Mouse (Mus musculus): ENCODE data around the gene Chek1. TPM values are rescaled to one million over a fixed set of nuclear protein-coding genes. Genes with fewer than 3 reads are reported as not detected.

Chek1 gene
- polyA plus RNA-seq, 1 experiment from 2014 or later, result 16.6 TPM

DNA sequence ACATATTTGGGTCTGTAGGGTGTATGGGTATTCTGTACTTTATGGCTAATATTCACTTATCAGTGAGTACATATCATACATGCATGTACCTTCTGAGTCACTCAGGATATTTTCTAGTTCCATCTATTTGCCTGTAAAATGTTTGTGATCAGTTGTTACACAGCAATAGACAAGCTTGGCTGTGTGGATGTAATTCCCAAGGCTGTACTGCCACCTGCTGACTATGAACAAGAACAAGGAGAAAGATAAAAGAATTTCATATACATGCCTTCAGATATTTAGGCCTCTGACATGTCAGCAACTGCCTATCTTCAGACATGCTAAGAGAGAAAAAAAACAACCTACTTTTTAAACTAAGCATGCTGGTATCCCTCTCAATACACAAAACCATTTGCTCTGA lies 39.5 kb downstream of the Chek1 start:
- no peak for ATAC-seq
- Histone ChIP-seq H3K27me3 (no peaks in the 10 kb centered on the region), H3K9ac (replicated peaks) (no peak overlapping the region), H3K9me3 (no peaks in the 10 kb centered on the region), H3K4me3 (replicated peaks) (no peak overlapping the region), H3K27ac (no peak overlapping the region), H3K36me3 (no peaks in the 10 kb centered on the region), H3K4me1 (replicated peaks) (no peaks in the 10 kb centered on the region), H3K4me2 (replicated peaks) (no peak overlapping the region)

DNA sequence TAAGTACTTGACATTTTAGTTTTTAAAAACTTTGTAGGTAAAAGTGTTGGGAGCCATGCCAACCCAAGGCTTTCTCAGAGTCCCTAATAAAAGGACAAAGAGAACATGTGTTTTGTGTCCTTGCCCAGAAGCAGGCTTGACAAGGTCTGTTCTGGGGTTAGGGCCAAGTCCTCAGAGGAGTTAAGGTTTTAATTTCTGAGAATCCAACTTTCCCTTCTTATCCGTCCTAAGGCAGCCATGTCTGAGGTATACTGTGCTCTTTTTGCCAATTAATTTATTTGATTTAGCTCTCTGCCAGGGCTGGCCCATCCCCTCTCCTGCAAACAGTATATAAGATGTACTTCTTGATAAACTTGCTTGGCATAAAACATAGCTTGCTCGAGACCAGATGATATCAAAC lies 45.4 kb downstream of the Chek1 start:
- Histone ChIP-seq H3K4me3 (replicated peaks) (no peak overlapping the region), H3K9me3 (no peaks in the 10 kb centered on the region), H3K4me1 (replicated peaks) (no peaks in the 10 kb centered on the region), H3K4me2 (replicated peaks) (no peak overlapping the region), H3K27me3 (no peaks in the 10 kb centered on the region), H3K36me3 (no peaks in the 10 kb centered on the region), H3K9ac (replicated peaks) (no peak overlapping the region), H3K27ac (no peak overlapping the region)
- no peak for ATAC-seq
- WGBS, result 87% methylated on average over 2 of the region's 2 CpGs

Other genes with a start within 250 kb of the Chek1 start
- not detected in 2 replicates for gene Gm5615, start 185.1 kb downstream of the Chek1 start, polyA plus RNA-seq (2015; fragmentation: Nextera tagmentation; extraction: Ambion mirVana)
- gene Gm17689, start 144.4 kb downstream of the Chek1 start, polyA plus RNA-seq (2015; fragmentation: Nextera tagmentation; extraction: Ambion mirVana), result not detected in 2 replicates
- gene A630095E13Rik, start 83.7 kb downstream of the Chek1 start, polyA plus RNA-seq (2015; fragmentation: Nextera tagmentation; extraction: Ambion mirVana), result not detected in 2 replicates
- not detected in 2 replicates for gene Acrv1, start 33.8 kb downstream of the Chek1 start, polyA plus RNA-seq (2015; fragmentation: Nextera tagmentation; extraction: Ambion mirVana)
- gene Stt3a, start 40.6 kb upstream of the Chek1 start, polyA plus RNA-seq (2015; fragmentation: Nextera tagmentation; extraction: Ambion mirVana), result 100 and 111 TPM in 2 replicates
- gene Ei24, start 70.3 kb upstream of the Chek1 start, polyA plus RNA-seq (2015; fragmentation: Nextera tagmentation; extraction: Ambion mirVana), result 111 and 115 TPM in 2 replicates
- 624 and 647 TPM in 2 replicates for gene Fez1, start 94.8 kb upstream of the Chek1 start, polyA plus RNA-seq (2015; fragmentation: Nextera tagmentation; extraction: Ambion mirVana)